Mouse (Mus musculus): ENCODE measurements around the gene Prr14l.
A peak's percentile ranks its signal among the peaks of the same experiment; 100 is the strongest.
"Not testable (repeated sequence)": the region's sequence is repeated elsewhere in the genome, so short reads cannot be mapped to it uniquely, and the experiment has no call there.

Gene Prr14l

DNA sequence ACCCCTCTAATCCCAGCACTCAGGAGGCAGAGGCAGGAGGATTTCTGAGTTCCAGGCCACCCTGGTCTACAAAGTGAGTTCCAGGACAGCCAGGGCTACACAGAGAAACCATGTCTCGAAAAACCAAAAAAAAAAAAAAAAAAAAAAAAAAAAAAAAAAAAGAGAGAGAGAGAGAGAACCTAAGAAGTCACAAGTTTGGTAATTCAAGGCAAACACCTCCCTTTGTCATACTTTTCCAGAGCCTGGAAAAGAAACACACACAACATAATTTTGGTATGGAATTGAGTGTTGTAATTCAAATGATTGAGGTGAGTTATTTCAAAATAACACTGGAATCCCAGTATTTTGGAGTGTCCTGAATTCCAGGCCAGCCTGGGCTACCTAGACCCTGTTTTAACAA, 67.6 kb downstream of the Prr14l start:
- not testable (repeated sequence) for DNase-seq (ENCODE audit: low spot score in 2 of 2)

DNA sequence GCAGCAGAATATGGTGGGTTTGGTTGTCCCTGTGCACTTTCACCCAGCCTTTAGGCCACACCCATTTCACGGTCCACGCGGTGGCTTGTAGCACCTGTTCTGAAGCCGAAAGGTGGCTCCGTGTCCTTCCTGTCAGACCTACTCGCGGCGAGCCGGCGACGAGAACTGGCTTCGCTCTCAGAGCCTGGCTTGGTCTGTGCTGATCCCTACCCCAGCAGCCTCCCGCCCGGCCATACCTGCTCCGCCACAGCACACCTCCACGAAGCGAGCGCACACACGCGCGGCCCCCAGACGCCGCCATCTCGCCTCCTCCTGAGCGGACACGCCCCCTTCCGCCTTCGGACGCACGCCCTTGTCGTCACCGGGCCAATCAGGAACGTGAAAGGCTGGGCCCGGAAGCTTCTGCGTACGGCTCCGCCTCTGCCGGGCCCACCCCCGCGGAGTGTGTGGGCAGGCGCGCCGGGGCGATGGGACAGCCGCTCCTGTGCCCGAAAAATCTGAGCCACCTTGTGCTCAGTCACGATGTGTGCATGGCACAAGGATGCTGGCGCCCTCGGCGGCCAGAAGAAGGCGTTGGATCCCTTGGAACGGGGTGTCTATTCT, 68.6 kb downstream of the Prr14l start, which contains the start of gene Pisd:
Gene Pisd, minus strand, starts transcription at position 334 of the 603 bp plus-strand sequence.
- peak; percentile 83 to 90 for DNase-seq (ENCODE audit: low spot score in 2 of 2)

GRCm38 (mm10) chr5:32784726-32785125, 69.3 kb downstream of the Prr14l start:
- DNase-seq (ENCODE audit: low spot score in 2 of 2) = no peak

DNA sequence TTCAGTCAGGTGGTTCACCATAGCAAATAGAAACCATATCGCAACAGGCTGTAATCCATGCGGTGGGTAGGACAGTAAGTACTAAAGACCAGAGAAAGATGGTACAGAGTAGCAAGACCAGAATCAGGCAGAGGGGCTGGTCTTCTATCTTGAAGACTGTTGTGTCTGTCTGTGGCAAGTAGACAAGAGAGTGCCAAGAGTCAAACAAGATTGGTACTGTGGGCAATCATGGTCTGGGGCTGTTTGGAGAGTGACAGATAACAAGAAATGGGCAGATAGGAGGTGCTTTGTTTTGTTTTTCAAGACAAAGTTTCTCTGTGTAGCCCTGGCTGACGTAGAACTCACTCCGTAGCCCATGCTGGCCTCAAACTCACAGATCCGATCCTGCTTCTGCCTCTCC, 72.5 kb downstream of the Prr14l start:
- DNase-seq (ENCODE audit: low spot score in 2 of 2) = no peak

DNA sequence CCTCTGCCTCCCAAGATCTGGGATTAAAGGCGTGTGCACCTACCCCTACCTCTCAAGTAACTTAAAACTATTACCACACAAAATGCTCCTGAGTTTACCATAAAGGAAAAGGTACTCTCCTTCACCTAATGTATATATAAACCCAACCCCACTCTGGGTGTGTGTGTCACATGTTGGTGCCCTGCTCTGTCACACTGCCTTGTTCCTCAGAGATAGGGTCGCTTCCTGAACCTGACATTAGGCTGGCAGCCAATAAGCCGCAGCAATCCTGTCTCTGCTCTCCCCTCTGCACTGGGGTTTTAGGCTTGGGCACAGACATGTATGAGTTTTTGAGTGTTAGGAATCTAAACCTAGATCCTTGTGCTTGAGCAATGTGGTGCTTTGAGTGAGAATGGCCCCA, 75.9 kb downstream of the Prr14l start:
- DNase-seq (ENCODE audit: low spot score in 2 of 2) = no peak

GRCm38 (mm10) chr5:32772361-32772760, 81.7 kb downstream of the Prr14l start:
- DNase-seq (ENCODE audit: low spot score in 2 of 2) = no peak

- DNase-seq (ENCODE audit: low spot score in 2 of 2) = no peak
Measured at GRCm38 (mm10) chr5:32767636-32768373, 86.3 kb downstream of the Prr14l start.

GRCm38 (mm10) chr5:32767004-32767403, 87.1 kb downstream of the Prr14l start:
- DNase-seq (ENCODE audit: low spot score in 2 of 2) = no peak

DNA sequence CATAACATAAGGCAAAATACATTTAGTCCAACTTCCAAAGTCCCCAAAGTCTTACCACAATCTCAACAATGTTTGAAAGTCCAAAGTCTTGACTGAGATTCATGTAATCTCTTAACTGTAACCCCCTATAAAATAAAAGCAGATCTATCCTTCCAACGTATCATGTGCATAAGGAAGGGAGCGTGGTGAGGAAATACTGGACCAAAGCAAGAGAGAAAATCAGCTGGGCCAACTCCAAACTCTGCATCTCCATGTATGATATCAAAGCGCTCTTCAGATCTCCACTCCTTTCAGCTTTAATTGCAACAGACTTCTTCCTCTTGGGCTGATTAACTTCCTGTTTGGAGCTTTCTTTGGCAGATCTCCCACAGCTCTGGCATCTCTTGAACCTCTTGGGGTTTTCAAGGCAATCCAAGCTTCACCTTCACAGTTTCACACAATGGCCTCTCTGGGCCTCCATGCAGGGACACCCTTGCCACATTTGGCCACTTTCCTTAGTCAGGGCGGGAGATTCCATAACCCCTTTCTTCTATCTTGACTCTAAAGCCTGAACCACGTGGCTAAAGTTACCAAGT, 92.4 kb downstream of the Prr14l start:
- DNase-seq (ENCODE audit: low spot score in 2 of 2) = no peak

GRCm38 (mm10) chr5:32760787-32761186, 93.3 kb downstream of the Prr14l start:
- DNase-seq (ENCODE audit: low spot score in 2 of 2) = no peak

GRCm38 (mm10) chr5:32760352-32760751, 93.7 kb downstream of the Prr14l start:
- DNase-seq (ENCODE audit: low spot score in 2 of 2) = not testable (repeated sequence)

DNA sequence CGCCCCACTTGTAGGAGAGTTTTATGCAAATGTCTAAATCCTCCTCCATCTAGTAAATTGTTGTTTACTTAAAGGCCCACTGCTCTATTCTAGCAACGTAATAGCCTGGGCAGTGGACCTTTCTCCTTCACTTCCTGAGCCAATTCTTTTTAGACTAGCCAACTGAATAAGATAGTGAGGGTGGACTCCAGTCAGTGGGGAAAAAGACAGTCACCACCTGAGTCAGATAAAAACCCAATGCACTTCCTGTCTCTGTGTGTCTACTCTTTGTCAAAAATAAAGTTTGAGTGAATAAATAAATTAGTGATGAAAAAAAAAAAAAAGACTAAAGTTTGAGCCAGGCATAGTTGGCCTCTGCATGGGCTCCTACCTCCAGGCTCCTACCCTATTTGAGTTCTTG, 94.4 kb downstream of the Prr14l start:
- DNase-seq (ENCODE audit: low spot score in 2 of 2) = no peak

DNA sequence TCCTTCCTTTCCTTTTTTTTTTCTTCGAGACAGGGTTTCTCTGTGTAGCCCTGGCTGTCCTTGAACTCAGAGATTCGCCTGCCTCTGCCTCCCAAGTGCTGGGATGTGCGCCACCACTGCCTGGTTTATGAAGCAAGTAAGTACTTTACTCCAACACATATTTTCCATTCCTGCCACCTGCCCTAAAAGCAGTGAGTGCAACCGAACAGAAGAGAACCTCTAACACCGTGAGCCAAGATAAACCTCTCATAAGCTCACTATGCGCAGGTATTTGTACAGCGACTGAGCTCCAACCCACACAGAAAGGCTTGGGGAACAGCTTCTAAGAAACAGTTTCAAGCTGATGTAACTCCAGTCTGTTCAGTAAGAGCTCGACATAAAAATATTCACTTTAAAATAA, 97.9 kb downstream of the Prr14l start:
- no peak for DNase-seq (ENCODE audit: low spot score in 2 of 2)

DNA sequence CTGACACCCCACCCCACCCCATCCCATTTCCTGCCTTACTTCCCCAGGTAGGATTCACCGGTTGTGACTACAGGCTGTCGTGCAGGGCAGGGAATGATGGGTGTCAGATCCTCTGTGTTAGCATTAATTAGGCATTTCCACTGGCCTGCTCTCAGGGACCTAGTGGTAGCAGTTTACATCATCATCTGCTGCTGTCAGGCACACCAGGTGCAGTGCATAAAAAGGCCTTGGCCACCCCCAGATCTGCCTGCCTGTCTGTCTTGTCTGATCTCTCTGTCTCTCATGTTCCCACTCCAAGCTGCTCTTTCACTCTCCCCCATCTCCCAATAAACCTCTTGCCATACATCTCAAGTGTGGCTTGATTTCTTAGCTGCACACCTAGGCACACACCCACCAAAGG, 102.3 kb downstream of the Prr14l start:
- DNase-seq (ENCODE audit: low spot score in 2 of 2) = no peak

DNA sequence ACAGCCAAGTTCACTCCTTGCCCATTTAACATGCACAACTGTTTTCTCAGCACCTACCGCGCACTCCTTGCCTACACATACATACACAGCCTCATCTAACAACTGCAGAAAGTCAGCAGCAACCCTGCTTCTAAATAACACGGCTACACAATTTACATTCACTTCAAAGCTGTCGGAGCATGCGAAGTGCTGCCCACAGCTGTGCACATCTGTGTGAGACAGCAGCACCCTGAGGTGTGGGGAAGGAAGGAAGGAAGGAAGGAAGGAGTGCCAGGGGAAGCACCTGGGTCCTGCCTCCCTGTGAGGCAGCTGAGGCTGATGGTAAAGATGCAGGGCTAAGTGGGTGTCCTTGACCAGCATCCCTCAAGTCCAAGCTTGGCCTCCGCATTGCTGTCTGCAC, 105.1 kb downstream of the Prr14l start:
- no peak for DNase-seq (ENCODE audit: low spot score in 2 of 2)

- DNase-seq (ENCODE audit: low spot score in 2 of 2) = peak in 1 of 2 experiments; percentile 17
Measured at GRCm38 (mm10) chr5:32747650-32748375, 106.2 kb downstream of the Prr14l start.

GRCm38 (mm10) chr5:32745705-32746655, 108.1 kb downstream of the Prr14l start:
- DNase-seq (ENCODE audit: low spot score in 2 of 2) = peak; percentile 24 to 52

- no peak for DNase-seq (ENCODE audit: low spot score in 2 of 2)
Measured at GRCm38 (mm10) chr5:32742149-32742548, 111.9 kb downstream of the Prr14l start.

- not testable (repeated sequence) for DNase-seq (ENCODE audit: low spot score in 2 of 2)
Measured at GRCm38 (mm10) chr5:32741377-32741776, 112.7 kb downstream of the Prr14l start.

DNA sequence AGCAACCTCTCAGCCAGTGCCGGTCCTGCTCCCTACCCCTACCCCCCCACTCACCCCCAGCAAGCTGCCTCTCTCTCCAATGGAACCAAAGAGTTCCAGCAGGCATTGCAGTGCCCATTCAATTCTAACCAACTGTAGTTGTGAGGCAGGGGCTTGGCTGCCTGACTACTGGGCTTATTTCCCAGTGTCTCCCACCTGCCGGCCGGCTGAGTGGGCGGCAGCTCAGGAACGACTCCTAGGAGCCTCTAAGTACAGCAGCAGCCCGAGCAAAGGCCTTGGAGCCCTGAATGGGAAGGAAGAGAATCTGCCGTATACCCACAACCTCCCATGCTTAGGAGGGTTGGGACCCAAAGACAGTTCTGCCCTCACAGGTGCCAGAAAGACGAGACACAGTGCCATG, 113.2 kb downstream of the Prr14l start:
- DNase-seq (ENCODE audit: low spot score in 2 of 2) = not testable (repeated sequence)

DNA sequence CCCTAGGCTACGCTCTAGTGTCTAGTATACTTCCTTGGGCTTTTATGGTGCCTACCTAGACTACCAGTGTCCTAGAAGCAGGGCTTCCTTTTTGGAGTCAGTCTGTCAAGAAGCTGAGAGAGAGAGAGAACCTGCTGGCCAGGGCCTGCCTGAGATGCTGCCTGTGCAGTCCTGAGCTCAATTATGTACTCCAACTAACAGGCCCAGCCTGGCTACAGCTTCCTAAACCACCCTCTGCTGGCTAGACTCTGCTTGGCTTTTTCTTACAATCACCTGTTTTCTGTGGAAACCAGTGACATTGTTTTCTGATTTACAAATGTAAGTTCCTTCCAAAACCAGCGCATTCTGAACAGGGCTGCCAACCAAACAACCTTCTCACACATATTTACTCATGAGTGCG, 113.9 kb downstream of the Prr14l start:
- no peak for DNase-seq (ENCODE audit: low spot score in 2 of 2)
